Mouse (Mus musculus): ENCODE measurements around the gene Akap17b. TPM values are rescaled to one million over a fixed set of nuclear protein-coding genes. Genes with fewer than 3 reads are reported as not detected.

Gene Akap17b
- polyA plus RNA-seq, 1 experiment from 2014 or later = 3.4 TPM

- no peak overlapping the region for H3K4me2 ChIP-seq (replicated peaks; ENCODE audit: low read depth)
- H3K36me3 ChIP-seq (ENCODE audit: control insufficient read depth, insufficient read depth) = no peaks in the 10 kb centered on the region
- no peaks in the 10 kb centered on the region for H3K9me3 ChIP-seq (ENCODE audit: control insufficient read depth)
- no peak for ATAC-seq
- H3K9ac ChIP-seq (ENCODE audit: low read depth, low read length) = no peak overlapping the region
- H3K4me1 ChIP-seq (replicated peaks; ENCODE audit: control insufficient read depth, insufficient read depth, low read length) = no peaks in the 10 kb centered on the region
- TF ChIP-seq CTCF (IDR thresholded peaks at IDR 0.05; ENCODE audit: low read depth) = peak; percentile 62
- H3K27ac ChIP-seq (ENCODE audit: low read depth, low read length) = no peak overlapping the region
- WGBS = 6% methylated on average over 1 of the region's 1 CpGs
- H3K27me3 ChIP-seq (replicated peaks; ENCODE audit: control insufficient read depth, insufficient read depth, low read length) = no peaks in the 10 kb centered on the region
- H3K4me3 ChIP-seq (ENCODE audit: low read depth, low read length) = no peak overlapping the region
Measured at GRCm38 (mm10) chrX:36630771-36631170, 14.4 kb downstream of the Akap17b start.

- Histone ChIP-seq H3K4me2 (replicated peaks; ENCODE audit: low read depth) (no peak overlapping the region), H3K9ac (ENCODE audit: low read depth, low read length) (no peak overlapping the region), H3K4me3 (ENCODE audit: low read depth, low read length) (no peak overlapping the region), H3K27ac (ENCODE audit: low read depth, low read length) (no peak overlapping the region), H3K27me3 (replicated peaks; ENCODE audit: control insufficient read depth, insufficient read depth, low read length) (no peaks in the 10 kb centered on the region), H3K9me3 (ENCODE audit: control insufficient read depth) (no peaks in the 10 kb centered on the region), H3K36me3 (ENCODE audit: control insufficient read depth, insufficient read depth) (no peaks in the 10 kb centered on the region), H3K4me1 (replicated peaks; ENCODE audit: control insufficient read depth, insufficient read depth, low read length) (no peaks in the 10 kb centered on the region)
- no peak for ATAC-seq
- 64% methylated on average over 3 of the region's 3 CpGs for WGBS
- TF ChIP-seq CTCF (IDR thresholded peaks at IDR 0.05; ENCODE audit: low read depth) = no peak
Measured at GRCm38 (mm10) chrX:36628102-36628501, 17.1 kb downstream of the Akap17b start.

- WGBS = 85% methylated on average over 2 of the region's 2 CpGs
- 0 out of 2 replicates have a peak, but pooled peaks cover 6% of the 10 kb centered on the region for H3K36me3 ChIP-seq (ENCODE audit: control insufficient read depth, insufficient read depth)
- H3K27ac ChIP-seq (ENCODE audit: low read depth, low read length) = no peak overlapping the region
- TF ChIP-seq CTCF (IDR thresholded peaks at IDR 0.05; ENCODE audit: low read depth) = no peak
- ATAC-seq = no peak
- H3K4me2 ChIP-seq (replicated peaks; ENCODE audit: low read depth) = no peak overlapping the region
- no peaks in the 10 kb centered on the region for H3K4me1 ChIP-seq (replicated peaks; ENCODE audit: control insufficient read depth, insufficient read depth, low read length)
- no peak overlapping the region for H3K9ac ChIP-seq (ENCODE audit: low read depth, low read length)
- H3K4me3 ChIP-seq (ENCODE audit: low read depth, low read length) = no peak overlapping the region
- H3K27me3 ChIP-seq (replicated peaks; ENCODE audit: control insufficient read depth, insufficient read depth, low read length) = no peaks in the 10 kb centered on the region
- H3K9me3 ChIP-seq (ENCODE audit: control insufficient read depth) = no peaks in the 10 kb centered on the region
Measured at GRCm38 (mm10) chrX:36609117-36609516, 36.1 kb downstream of the Akap17b start.

GRCm38 (mm10) chrX:36604040-36604439 is 41.2 kb downstream of the Akap17b start:
- no peak overlapping the region for H3K9ac ChIP-seq (ENCODE audit: low read depth, low read length)
- no peak overlapping the region for H3K27ac ChIP-seq (ENCODE audit: low read depth, low read length)
- H3K4me3 ChIP-seq (ENCODE audit: low read depth, low read length) = no peak overlapping the region
- TF ChIP-seq CTCF (IDR thresholded peaks at IDR 0.05; ENCODE audit: low read depth) = peak; percentile 35
- peak; percentile 69 for ATAC-seq
- H3K27me3 ChIP-seq (replicated peaks; ENCODE audit: control insufficient read depth, insufficient read depth, low read length) = no peaks in the 10 kb centered on the region
- H3K4me2 ChIP-seq (replicated peaks; ENCODE audit: low read depth) = no peak overlapping the region
- H3K36me3 ChIP-seq (ENCODE audit: control insufficient read depth, insufficient read depth) = no peaks in the 10 kb centered on the region
- no peaks in the 10 kb centered on the region for H3K4me1 ChIP-seq (replicated peaks; ENCODE audit: control insufficient read depth, insufficient read depth, low read length)
- H3K9me3 ChIP-seq (ENCODE audit: control insufficient read depth) = no peaks in the 10 kb centered on the region
- WGBS = 67% methylated on average over 4 of the region's 4 CpGs

GRCm38 (mm10) chrX:36602926-36603325 is 42.3 kb downstream of the Akap17b start:
- Histone ChIP-seq H3K27me3 (replicated peaks; ENCODE audit: control insufficient read depth, insufficient read depth, low read length) (no peaks in the 10 kb centered on the region), H3K4me3 (ENCODE audit: low read depth, low read length) (no peak overlapping the region), H3K4me1 (replicated peaks; ENCODE audit: control insufficient read depth, insufficient read depth, low read length) (no peaks in the 10 kb centered on the region), H3K9me3 (ENCODE audit: control insufficient read depth) (no peaks in the 10 kb centered on the region), H3K4me2 (replicated peaks; ENCODE audit: low read depth) (no peak overlapping the region), H3K27ac (ENCODE audit: low read depth, low read length) (no peak overlapping the region), H3K36me3 (ENCODE audit: control insufficient read depth, insufficient read depth) (no peaks in the 10 kb centered on the region), H3K9ac (ENCODE audit: low read depth, low read length) (no peak overlapping the region)
- 52% methylated on average over 2 of the region's 2 CpGs for WGBS
- TF ChIP-seq CTCF (IDR thresholded peaks at IDR 0.05; ENCODE audit: low read depth) = no peak
- no peak for ATAC-seq

- H3K9me3 ChIP-seq (ENCODE audit: control insufficient read depth) = no peaks in the 10 kb centered on the region
- H3K4me2 ChIP-seq (replicated peaks; ENCODE audit: low read depth) = no peak overlapping the region
- no peak for ATAC-seq
- no peaks in the 10 kb centered on the region for H3K4me1 ChIP-seq (replicated peaks; ENCODE audit: control insufficient read depth, insufficient read depth, low read length)
- no peaks in the 10 kb centered on the region for H3K27me3 ChIP-seq (replicated peaks; ENCODE audit: control insufficient read depth, insufficient read depth, low read length)
- TF ChIP-seq CTCF (IDR thresholded peaks at IDR 0.05; ENCODE audit: low read depth) = no peak
- H3K27ac ChIP-seq (ENCODE audit: low read depth, low read length) = no peak overlapping the region
- no peak overlapping the region for H3K9ac ChIP-seq (ENCODE audit: low read depth, low read length)
- no peak overlapping the region for H3K4me3 ChIP-seq (ENCODE audit: low read depth, low read length)
- 59% methylated on average over 8 of the region's 8 CpGs for WGBS
- no peaks in the 10 kb centered on the region for H3K36me3 ChIP-seq (ENCODE audit: control insufficient read depth, insufficient read depth)
Measured at GRCm38 (mm10) chrX:36600066-36600465, 45.1 kb downstream of the Akap17b start.

- ATAC-seq = no peak
- Histone ChIP-seq H3K9me3 (ENCODE audit: control insufficient read depth) (no peaks in the 10 kb centered on the region), H3K9ac (ENCODE audit: low read depth, low read length) (no peak overlapping the region), H3K27me3 (replicated peaks; ENCODE audit: control insufficient read depth, insufficient read depth, low read length) (no peaks in the 10 kb centered on the region), H3K4me1 (replicated peaks; ENCODE audit: control insufficient read depth, insufficient read depth, low read length) (no peaks in the 10 kb centered on the region), H3K4me3 (ENCODE audit: low read depth, low read length) (peak overlapping the region; percentile 63; the same call in 1 of the 2 replicates), H3K36me3 (ENCODE audit: control insufficient read depth, insufficient read depth) (no peaks in the 10 kb centered on the region), H3K27ac (ENCODE audit: low read depth, low read length) (no peak overlapping the region), H3K4me2 (replicated peaks; ENCODE audit: low read depth) (peak overlapping the region; percentile 62)
- WGBS = 41% methylated on average over 3 of the region's 3 CpGs
- TF ChIP-seq CTCF (IDR thresholded peaks at IDR 0.05; ENCODE audit: low read depth) = no peak
Measured at GRCm38 (mm10) chrX:36599656-36600055, 45.5 kb downstream of the Akap17b start.
